Mouse (Mus musculus) MEL (cell line): Measurements from ENCODE around the gene Ubxn4. TPM values are rescaled to one million over a fixed set of nuclear protein-coding genes. Genes with fewer than 3 reads are reported as not detected.

Source experiments
- DNase-seq: peaks from one replicate; pipeline ENCODE4 v3.0.0; 2011; ENCODE audit warnings: low read depth, low spot score
- H3K27ac ChIP-seq: 2 replicates; pipeline ENCODE4 v1.5.1; 2012; ENCODE audit warnings: low read depth, mild to moderate bottlenecking, control low read depth, low read length, moderate library complexity; ENCODE audit not compliant: control insufficient read depth
- H3K27me3 ChIP-seq, 2 experiments: fragments of 150-350 bp in 1 of 2; sonication (generic) in 1 of 2; 2 replicates each; pipeline ENCODE4 v1.6.1; 2012; ENCODE audit warnings: low read length in 2 of 2, mild to moderate bottlenecking in 2 of 2, improper control_type of control experiment in 1 of 2, moderate library complexity in 1 of 2; ENCODE audit not compliant: insufficient read depth in 2 of 2, control insufficient read depth in 1 of 2
- H3K36me3 ChIP-seq, 2 experiments: 2 replicates each; pipeline ENCODE4 v1.6.1; 2012 to 2014; ENCODE audit warnings: low read length in 2 of 2, improper control_type of control experiment in 1 of 2, inconsistent platforms in 1 of 2, mild to moderate bottlenecking in 1 of 2; ENCODE audit not compliant: insufficient read depth in 2 of 2, control insufficient read depth in 1 of 2
- H3K4me1 ChIP-seq, 2 experiments: fragments of 150-350 bp in 1 of 2; sonication (generic) in 1 of 2; 2 replicates each; pipeline ENCODE4 v1.6.1; 2012; ENCODE audit warnings: low read length in 2 of 2, improper control_type of control experiment in 1 of 2, mild to moderate bottlenecking in 1 of 2; ENCODE audit not compliant: insufficient read depth in 2 of 2, control insufficient read depth in 1 of 2
- H3K4me3 ChIP-seq, 2 experiments: fragments of 150-350 bp in 1 of 2; sonication (generic) in 1 of 2; 2 replicates each; pipeline ENCODE4 v1.5.1; 2012; ENCODE audit warnings: low read depth in 2 of 2, low read length in 2 of 2, mild to moderate bottlenecking in 2 of 2, moderate library complexity in 2 of 2, control low read depth in 1 of 2, improper control_type of control experiment in 1 of 2; ENCODE audit not compliant: control insufficient read depth in 1 of 2, insufficient read depth in 1 of 2
- H3K79me2 ChIP-seq: 2 replicates; pipeline ENCODE4 v1.6.1; 2012; ENCODE audit warnings: mild to moderate bottlenecking, low read length, moderate library complexity; ENCODE audit not compliant: control insufficient read depth, poor library complexity, insufficient read depth
- H3K9ac ChIP-seq: 2 replicates; pipeline ENCODE4 v1.6.1; 2012; ENCODE audit warnings: low read depth, mild to moderate bottlenecking, control low read depth, low read length, moderate library complexity; ENCODE audit not compliant: control insufficient read depth, poor library complexity, severe bottlenecking
- H3K9me3 ChIP-seq: fragments of 150-350 bp; sonication (generic); replicated peaks from 2 replicates; pipeline ENCODE4 v1.6.1; 2012; ENCODE audit warnings: mild to moderate bottlenecking, low read length, improper control_type of control experiment, moderate library complexity; ENCODE audit not compliant: insufficient read depth
- BHLHE40 ChIP-seq: IDR thresholded peaks from 2 replicates; pipeline ENCODE4 v1.6.1; 2012; ENCODE audit warnings: low read depth, mild to moderate bottlenecking, inconsistent platforms, low read length, improper control_type of control experiment, borderline replicate concordance
- CTCF ChIP-seq, 3 experiments: IDR thresholded peaks in 2 of 3; conservative IDR thresholded peaks in 1 of 3; 2 replicates each; pipeline ENCODE4 v1.5.1; 2011 to 2012; ENCODE audit warnings: low read length in 3 of 3, low read depth in 2 of 3, mild to moderate bottlenecking in 2 of 3, improper control_type of control experiment in 1 of 3, inconsistent platforms in 1 of 3, mixed read lengths in 1 of 3, moderate library complexity in 1 of 3; ENCODE audit not compliant: control insufficient read depth in 1 of 3, insufficient read depth in 1 of 3, poor library complexity in 1 of 3, severe bottlenecking in 1 of 3
- ELF1 ChIP-seq: IDR thresholded peaks from 2 replicates; pipeline ENCODE4 v1.6.1; 2014; ENCODE audit warnings: low read depth, mild to moderate bottlenecking, inconsistent platforms, low read length, improper control_type of control experiment, moderate library complexity
- EP300 ChIP-seq, 2 experiments: IDR thresholded peaks; 2 replicates each; pipeline ENCODE4 v1.6.1; 2011; ENCODE audit warnings: improper control_type of control experiment in 2 of 2, low read length in 2 of 2, low read depth in 1 of 2, mild to moderate bottlenecking in 1 of 2
- ETS1 ChIP-seq: IDR thresholded peaks from 2 replicates; pipeline ENCODE4 v1.6.1; 2012; ENCODE audit warnings: low read depth, mild to moderate bottlenecking, inconsistent platforms, low read length, improper control_type of control experiment, moderate library complexity
- GATA1 ChIP-seq: IDR thresholded peaks from 2 replicates; pipeline ENCODE4 v1.6.1; 2011; ENCODE audit warnings: low read depth, low read length, improper control_type of control experiment
- JUND ChIP-seq: IDR thresholded peaks from 2 replicates; pipeline ENCODE4 v1.6.1; 2011; ENCODE audit warnings: low read depth, mild to moderate bottlenecking, improper control_type of control experiment, low read length
- KAT2A ChIP-seq: conservative IDR thresholded peaks from 2 replicates; pipeline ENCODE4 v1.6.1; 2012; ENCODE audit warnings: low read depth, low read length, improper control_type of control experiment, inconsistent platforms
- MAFK ChIP-seq: IDR thresholded peaks from 2 replicates; pipeline ENCODE4 v1.6.1; 2011; ENCODE audit warnings: low read depth, mild to moderate bottlenecking, low read length, improper control_type of control experiment, borderline replicate concordance
- MAX ChIP-seq: IDR thresholded peaks from 2 replicates; pipeline ENCODE4 v1.6.1; 2011; ENCODE audit warnings: low read length, improper control_type of control experiment
- MAZ ChIP-seq: IDR thresholded peaks from 2 replicates; pipeline ENCODE4 v1.6.1; 2012; ENCODE audit warnings: low read depth, mild to moderate bottlenecking, inconsistent platforms, low read length, improper control_type of control experiment
- MEF2A ChIP-seq: IDR thresholded peaks from 2 replicates; pipeline ENCODE4 v1.6.1; 2014; ENCODE audit warnings: low read depth, mild to moderate bottlenecking, inconsistent platforms, low read length, improper control_type of control experiment; ENCODE audit not compliant: poor library complexity, insufficient replicate concordance, severe bottlenecking; ENCODE audit errors: extremely low read depth
- MXI1 ChIP-seq: IDR thresholded peaks from 2 replicates; pipeline ENCODE4 v1.6.1; 2011; ENCODE audit warnings: mild to moderate bottlenecking, low read depth, low read length, improper control_type of control experiment
- MYB ChIP-seq: IDR thresholded peaks from 2 replicates; pipeline ENCODE4 v1.6.1; 2011; ENCODE audit warnings: mild to moderate bottlenecking, low read depth, low read length, improper control_type of control experiment
- MYC ChIP-seq: IDR thresholded peaks from 2 replicates; pipeline ENCODE4 v1.6.1; 2011; ENCODE audit warnings: low read depth, mild to moderate bottlenecking, low read length, improper control_type of control experiment, moderate library complexity
- NELFE ChIP-seq: IDR thresholded peaks from 2 replicates; pipeline ENCODE4 v1.6.1; 2011; ENCODE audit warnings: low read depth, low read length, improper control_type of control experiment
- POLR2AphosphoS2 ChIP-seq: IDR thresholded peaks from 2 replicates; pipeline ENCODE4 v1.6.1; 2011; ENCODE audit warnings: low read length, improper control_type of control experiment
- RAD21 ChIP-seq: IDR thresholded peaks from 2 replicates; pipeline ENCODE4 v1.6.1; 2011; ENCODE audit warnings: mild to moderate bottlenecking, low read depth, low read length, improper control_type of control experiment
- RCOR1 ChIP-seq: IDR thresholded peaks from 2 replicates; pipeline ENCODE4 v1.6.1; 2012; ENCODE audit warnings: low read depth, mild to moderate bottlenecking, inconsistent platforms, low read length, improper control_type of control experiment
- SIN3A ChIP-seq: IDR thresholded peaks from 2 replicates; pipeline ENCODE4 v1.6.1; 2012; ENCODE audit warnings: low read length, improper control_type of control experiment, inconsistent platforms
- SMC3 ChIP-seq: IDR thresholded peaks from 2 replicates; pipeline ENCODE4 v1.6.1; 2011; ENCODE audit warnings: low read depth, low read length, improper control_type of control experiment
- TAL1 ChIP-seq: IDR thresholded peaks from 2 replicates; pipeline ENCODE4 v1.6.1; 2012; ENCODE audit warnings: mild to moderate bottlenecking, inconsistent platforms, low read length, moderate library complexity, mixed read lengths
- TBP ChIP-seq: IDR thresholded peaks from 2 replicates; pipeline ENCODE4 v1.8.0; 2011; ENCODE audit warnings: low read depth, low read length, improper control_type of control experiment
- TCF12 ChIP-seq: IDR thresholded peaks from 2 replicates; pipeline ENCODE4 v1.6.1; 2014; ENCODE audit warnings: low read depth, mild to moderate bottlenecking, inconsistent platforms, low read length, improper control_type of control experiment, moderate library complexity
- USF2 ChIP-seq, 2 experiments: IDR thresholded peaks; 2 replicates each; pipeline ENCODE4 v1.6.1; 2011 to 2012; ENCODE audit warnings: improper control_type of control experiment in 2 of 2, low read length in 2 of 2, borderline replicate concordance in 1 of 2, inconsistent platforms in 1 of 2, low read depth in 1 of 2, mild to moderate bottlenecking in 1 of 2; ENCODE audit not compliant: insufficient read depth in 1 of 2
- ZC3H11A ChIP-seq: IDR thresholded peaks from 2 replicates; pipeline ENCODE4 v1.6.1; 2012; ENCODE audit warnings: low read depth, mild to moderate bottlenecking, inconsistent platforms, low read length, improper control_type of control experiment
- ZKSCAN1 ChIP-seq: IDR thresholded peaks from 2 replicates; pipeline ENCODE4 v1.6.1; 2012; ENCODE audit warnings: low read depth, mild to moderate bottlenecking, inconsistent platforms, low read length, improper control_type of control experiment, moderate library complexity
- ZMIZ1 ChIP-seq: IDR thresholded peaks from 2 replicates; pipeline ENCODE4 v1.6.1; 2012; ENCODE audit warnings: low read depth, mild to moderate bottlenecking, inconsistent platforms, low read length, improper control_type of control experiment, moderate library complexity
- ZNF384 ChIP-seq: IDR thresholded peaks from 2 replicates; pipeline ENCODE4 v1.6.1; 2012; ENCODE audit warnings: low read depth, mild to moderate bottlenecking, inconsistent platforms, low read length, improper control_type of control experiment
- polyA plus RNA-seq, 2 experiments: library from polyadenylated mRNA; stranded (reverse) in 1 of 2; unstranded in 1 of 2; fragments of >175 nt in 1 of 2; fragments of >200 nt in 1 of 2; gene quantifications; 2 replicates each; pipeline versions ENCODE4 v1.2.1 to v1.2.4; 2012; ENCODE audit warnings: low replicate concordance in 2 of 2, low read depth in 1 of 2; ENCODE audit not compliant: insufficient read length in 2 of 2, insufficient read depth in 1 of 2, missing spikeins in 1 of 2
- total RNA-seq: library from RNA; depleted of rRNA; stranded (reverse); fragments of 300-350 nt; gene quantifications from 2 replicates; pipeline ENCODE4 v1.2.3, GENCODE M21; 2012

The Ubxn4 gene
- total and polyA plus RNA-seq, 3 experiments = 41.0 to 66.8 TPM; not detected in 1

DNA sequence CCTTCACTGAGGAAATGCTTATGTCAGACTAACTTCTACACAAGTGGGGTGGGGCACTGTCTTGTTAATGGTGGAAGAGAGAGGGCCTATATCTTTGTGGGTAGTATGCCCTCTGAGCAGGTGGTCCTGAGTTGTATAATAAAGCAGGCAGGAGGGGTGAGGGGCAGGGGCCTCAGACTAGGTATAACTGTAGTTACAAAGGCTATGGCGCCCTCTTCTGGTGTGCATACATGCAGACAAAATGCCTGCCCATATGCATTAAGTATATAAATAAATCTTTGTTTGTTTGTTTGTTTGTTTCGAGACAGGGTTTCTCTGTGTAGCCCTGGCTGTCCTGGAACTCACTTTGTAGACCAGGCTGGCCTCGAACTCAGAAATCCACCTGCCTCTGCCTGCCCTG is 65.3 kb downstream of the Ubxn4 start:
- H3K27me3 ChIP-seq = no peaks in the 10 kb centered on the region
- H3K36me3 ChIP-seq = 0 out of 4 replicates have a peak, but pooled peaks cover 0 to under 1% of the 10 kb centered on the region in 2 experiments
- H3K27ac ChIP-seq = no peak overlapping the region
- TF ChIP-seq TCF12 (no peak), JUND (no peak), RAD21 (peak; percentile 38), MYB (no peak), MAFK (no peak), CTCF (IDR thresholded peaks at IDR 0.05 in 2 of 3, conservative IDR thresholded peaks at IDR 0.05 in 1 of 3; ENCODE audit: control insufficient read depth in 1 of 3, insufficient read depth in 1 of 3, low read depth in 2 of 3, low read length in 3 of 3, poor library complexity in 1 of 3, severe bottlenecking in 1 of 3) (peak; percentile 31 to 45 (median 40); a peak in 4 of 6 replicates), MXI1 (no peak), RCOR1 (no peak), TAL1 (no peak), SMC3 (peak; percentile 14; the same call in 1 of the 2 replicates), USF2 (IDR thresholded peaks at IDR 0.05; ENCODE audit: borderline replicate concordance in 1 of 2, insufficient read depth in 1 of 2, low read depth in 1 of 2, low read length in 2 of 2) (no peak), ZC3H11A (peak; percentile 39; the same call in 1 of the 2 replicates), ETS1 (no peak), ZKSCAN1 (no peak)
- TF ChIP-seq, all 39 proteins: peak for 4
- Histone ChIP-seq H3K9ac (no peak overlapping the region), H3K79me2 (no peaks in the 10 kb centered on the region), H3K9me3 (no peaks in the 10 kb centered on the region), H3K4me3 (no peak overlapping the region), H3K4me1 (no peaks in the 10 kb centered on the region)
- DNase-seq = no peak

DNA sequence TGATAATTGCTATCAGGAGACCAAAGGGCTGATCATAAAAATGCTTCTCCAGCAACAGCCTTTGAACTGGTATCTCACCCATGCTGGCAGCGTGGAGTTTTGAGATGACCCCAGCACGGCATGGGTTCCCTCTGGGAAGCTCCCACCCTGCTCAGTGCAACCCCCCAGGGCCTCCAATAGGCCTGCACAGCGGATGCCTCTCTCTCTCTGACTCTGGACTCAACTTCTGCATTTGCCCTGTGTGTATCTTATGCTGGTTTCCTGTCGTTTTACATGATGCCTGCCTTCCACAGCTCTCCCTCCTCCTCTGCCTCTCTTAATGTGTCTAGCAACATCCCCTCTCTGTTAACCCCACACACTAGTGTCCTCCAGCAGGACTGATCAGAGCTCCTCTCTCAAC is 70.9 kb downstream of the Ubxn4 start:
- Histone ChIP-seq H3K79me2 (no peaks in the 10 kb centered on the region), H3K27ac (peak overlapping the region; percentile 29; the same call in 1 of the 2 replicates), H3K4me3 (no peak overlapping the region), H3K4me1 (peaks cover 4 to 7% of the 10 kb centered on the region in 2 experiments; a peak in 3 of 4 replicates), H3K9ac (no peak overlapping the region), H3K36me3 (peaks cover 0 to 6% of the 10 kb centered on the region in 2 experiments; a peak in 2 of 4 replicates), H3K9me3 (no peaks in the 10 kb centered on the region), H3K27me3 (no peaks in the 10 kb centered on the region)
- TF ChIP-seq RCOR1 (no peak), RAD21 (no peak; the same call in 1 of the 2 replicates), KAT2A (no peak), MYB (no peak), ZMIZ1 (no peak), BHLHE40 (no peak), ELF1 (no peak), CTCF (IDR thresholded peaks at IDR 0.05 in 2 of 3, conservative IDR thresholded peaks at IDR 0.05 in 1 of 3; ENCODE audit: control insufficient read depth in 1 of 3, insufficient read depth in 1 of 3, low read depth in 2 of 3, low read length in 3 of 3, poor library complexity in 1 of 3, severe bottlenecking in 1 of 3) (no peak), MAZ (no peak), NELFE (no peak), ZC3H11A (no peak), MYC (no peak), JUND (no peak), TCF12 (no peak), MAX (no peak), POLR2AphosphoS2 (no peak), MEF2A (no peak), MXI1 (no peak), TBP (peak; percentile 72), USF2 (IDR thresholded peaks at IDR 0.05; ENCODE audit: borderline replicate concordance in 1 of 2, insufficient read depth in 1 of 2, low read depth in 1 of 2, low read length in 2 of 2) (no peak), SIN3A (no peak), GATA1 (0 out of 2 replicates have a peak, but pooled peaks have one; percentile 0), EP300 (IDR thresholded peaks at IDR 0.05; ENCODE audit: low read depth in 1 of 2, low read length in 2 of 2) (no peak), ZKSCAN1 (no peak), SMC3 (peak; percentile 15; the same call in 1 of the 2 replicates), ZNF384 (no peak)
- DNase-seq = peak; percentile 76
